Mouse (Mus musculus): Measurements from ENCODE around the gene Itgb4. TPM values are rescaled to one million over a fixed set of nuclear protein-coding genes. Genes with fewer than 3 reads are reported as not detected.
"Not testable (repeated sequence)": the region's sequence is repeated elsewhere in the genome, so short reads cannot be mapped to it uniquely, and the experiment has no call there.

The Itgb4 gene
- polyA plus RNA-seq, 1 experiment from 2014 or later: 1.9 TPM

GRCm38 (mm10) chr11:116011529-116012261 lies 37.2 kb downstream of the Itgb4 start:
- H3K9me3 ChIP-seq: no peaks in the 10 kb centered on the region
- no peaks in the 10 kb centered on the region for H3K27me3 ChIP-seq
- peak overlapping the region; percentile 59 for H3K4me3 ChIP-seq
- WGBS: 24% methylated on average over 14 of the region's 14 CpGs
- peak overlapping the region; percentile 63 for H3K9ac ChIP-seq
- peak overlapping the region; percentile 73 for H3K4me2 ChIP-seq
- H3K4me1 ChIP-seq (replicated peaks): peaks cover 26% of the 10 kb centered on the region
- peak overlapping the region; percentile 81; the same call in 1 of the 2 replicates for H3K27ac ChIP-seq (replicated peaks)
- no peak; the same call in 1 of the 2 replicates for ATAC-seq (ENCODE audit: low FRiP score, low read depth)
- no peaks in the 10 kb centered on the region for H3K36me3 ChIP-seq

- Histone ChIP-seq H3K4me1 (replicated peaks) (peaks cover 26% of the 10 kb centered on the region), H3K4me2 (peak within 1 kb of the TSS; percentile 73), H3K36me3 (no peaks in the 10 kb centered on the region), H3K4me3 (peak within 1 kb of the TSS; percentile 59), H3K27ac (replicated peaks) (peak within 1 kb of the TSS; percentile 81), H3K9ac (peak within 1 kb of the TSS; percentile 63), H3K27me3 (no peaks in the 10 kb centered on the region), H3K9me3 (no peaks in the 10 kb centered on the region)
- ATAC-seq (ENCODE audit: low FRiP score, low read depth): peak; percentile 81
- under 1% methylated on average over 51 of the region's 55 CpGs for WGBS
Measured at GRCm38 (mm10) chr11:116012262-116012947, 37.9 kb downstream of the Itgb4 start, which contains the start of gene Galk1. Gene Galk1 (minus strand): TSS chr11:116012719.

- no peak overlapping the region for H3K9ac ChIP-seq
- ATAC-seq (ENCODE audit: low FRiP score, low read depth): no peak
Measured at GRCm38 (mm10) chr11:116014821-116015220, 40.3 kb downstream of the Itgb4 start.

GRCm38 (mm10) chr11:116018106-116018505 lies 43.6 kb downstream of the Itgb4 start:
- Histone ChIP-seq H3K4me3 (no peak overlapping the region), H3K27me3 (no peaks in the 10 kb centered on the region), H3K9me3 (no peaks in the 10 kb centered on the region), H3K9ac (no peak overlapping the region), H3K4me1 (replicated peaks) (peaks cover 25% of the 10 kb centered on the region), H3K27ac (replicated peaks) (no peak overlapping the region), H3K36me3 (peaks cover 19% of the 10 kb centered on the region), H3K4me2 (no peak overlapping the region)
- 40% methylated on average over 6 of the region's 6 CpGs for WGBS
- peak; percentile 4; the same call in 1 of the 2 replicates for ATAC-seq (ENCODE audit: low FRiP score, low read depth)

More at GRCm38 (mm10) chr11:116014821-116015220, 40.3 kb downstream of the Itgb4 start:
- Histone ChIP-seq H3K27me3 (no peaks in the 10 kb centered on the region), H3K9me3 (no peaks in the 10 kb centered on the region), H3K4me1 (replicated peaks) (peaks cover 23% of the 10 kb centered on the region), H3K27ac (replicated peaks) (no peak overlapping the region), H3K36me3 (no peaks in the 10 kb centered on the region), H3K4me2 (no peak overlapping the region), H3K4me3 (no peak overlapping the region)
- WGBS: 70% methylated on average over 8 of the region's 8 CpGs

- 92% methylated on average over 4 of the region's 4 CpGs for WGBS
- H3K9me3 ChIP-seq; ATAC-seq (ENCODE audit: low FRiP score, low read depth); H3K27me3 ChIP-seq; H3K27ac ChIP-seq (replicated peaks); H3K9ac ChIP-seq; H3K4me3 ChIP-seq; H3K4me2 ChIP-seq: not testable (repeated sequence)
- H3K4me1 ChIP-seq (replicated peaks): peaks cover 24% of the 10 kb centered on the region
- peaks cover 19% of the 10 kb centered on the region for H3K36me3 ChIP-seq
Measured at GRCm38 (mm10) chr11:116018867-116019266, 44.4 kb downstream of the Itgb4 start.

- Histone ChIP-seq H3K4me1 (replicated peaks) (peaks cover 24% of the 10 kb centered on the region), H3K9ac (no peak overlapping the region), H3K27me3 (no peaks in the 10 kb centered on the region), H3K4me2 (no peak overlapping the region), H3K9me3 (no peaks in the 10 kb centered on the region), H3K27ac (replicated peaks) (0 out of 2 replicates have a peak overlapping the region, but pooled peaks have one; percentile 20), H3K36me3 (peaks cover 19% of the 10 kb centered on the region), H3K4me3 (no peak overlapping the region)
- ATAC-seq (ENCODE audit: low FRiP score, low read depth): no peak
- WGBS: 35% methylated on average over 1 of the region's 1 CpGs
Measured at GRCm38 (mm10) chr11:116019360-116019791, 44.9 kb downstream of the Itgb4 start.

GRCm38 (mm10) chr11:116019976-116020411 lies 45.5 kb downstream of the Itgb4 start:
- Histone ChIP-seq H3K9me3 (no peaks in the 10 kb centered on the region), H3K27ac (replicated peaks) (no peak overlapping the region), H3K4me1 (replicated peaks) (peaks cover 24% of the 10 kb centered on the region), H3K36me3 (peaks cover 19% of the 10 kb centered on the region), H3K4me3 (no peak overlapping the region), H3K9ac (no peak overlapping the region), H3K4me2 (no peak overlapping the region), H3K27me3 (no peaks in the 10 kb centered on the region)
- WGBS: 73% methylated on average over 2 of the region's 2 CpGs
- ATAC-seq (ENCODE audit: low FRiP score, low read depth): no peak

GRCm38 (mm10) chr11:116020519-116020922 lies 46.0 kb downstream of the Itgb4 start:
- Histone ChIP-seq H3K9me3 (no peaks in the 10 kb centered on the region), H3K27me3 (no peaks in the 10 kb centered on the region), H3K9ac (no peak overlapping the region), H3K4me3 (no peak overlapping the region), H3K27ac (replicated peaks) (no peak overlapping the region), H3K4me1 (replicated peaks) (peaks cover 26% of the 10 kb centered on the region), H3K36me3 (peaks cover 19% of the 10 kb centered on the region), H3K4me2 (no peak overlapping the region)
- no peak for ATAC-seq (ENCODE audit: low FRiP score, low read depth)
- 34% methylated on average over 1 of the region's 1 CpGs for WGBS

GRCm38 (mm10) chr11:116021328-116022220 lies 47.1 kb downstream of the Itgb4 start:
- peaks cover 26% of the 10 kb centered on the region for H3K4me1 ChIP-seq (replicated peaks)
- no peaks in the 10 kb centered on the region for H3K27me3 ChIP-seq
- H3K4me2 ChIP-seq: peak overlapping the region; percentile 83
- H3K9me3 ChIP-seq: no peaks in the 10 kb centered on the region
- 81% methylated on average over 6 of the region's 6 CpGs for WGBS
- ATAC-seq (ENCODE audit: low FRiP score, low read depth): no peak
- H3K27ac ChIP-seq (replicated peaks): no peak overlapping the region
- peaks cover 19% of the 10 kb centered on the region for H3K36me3 ChIP-seq
- peak overlapping the region; percentile 100 for H3K4me3 ChIP-seq
- H3K9ac ChIP-seq: no peak overlapping the region; the same call in 1 of the 2 replicates

- ATAC-seq (ENCODE audit: low FRiP score, low read depth): no peak
- 56% methylated on average over 4 of the region's 4 CpGs for WGBS
Measured at GRCm38 (mm10) chr11:116022256-116022780, 47.8 kb downstream of the Itgb4 start.

GRCm38 (mm10) chr11:116023074-116023770 lies 48.7 kb downstream of the Itgb4 start:
- peak overlapping the region; percentile 83 for H3K4me2 ChIP-seq
- H3K36me3 ChIP-seq: peaks cover 19% of the 10 kb centered on the region
- H3K27ac ChIP-seq (replicated peaks): peak overlapping the region; percentile 100
- H3K27me3 ChIP-seq; H3K9me3 ChIP-seq; ATAC-seq (ENCODE audit: low FRiP score, low read depth): not testable (repeated sequence)
- peak overlapping the region; percentile 100 for H3K9ac ChIP-seq
- 4% methylated on average over 18 of the region's 18 CpGs for WGBS
- peak overlapping the region; percentile 100 for H3K4me3 ChIP-seq
- peaks cover 26% of the 10 kb centered on the region for H3K4me1 ChIP-seq (replicated peaks)

More at GRCm38 (mm10) chr11:116022256-116022780, 47.8 kb downstream of the Itgb4 start:
- H3K4me2 ChIP-seq: peak overlapping the region; percentile 83
- peaks cover 26% of the 10 kb centered on the region for H3K4me1 ChIP-seq (replicated peaks)
- H3K9ac ChIP-seq: peak overlapping the region; percentile 26
- H3K27me3 ChIP-seq: no peaks in the 10 kb centered on the region
- no peaks in the 10 kb centered on the region for H3K9me3 ChIP-seq
- peak overlapping the region; percentile 100 for H3K4me3 ChIP-seq
- H3K36me3 ChIP-seq: peaks cover 19% of the 10 kb centered on the region
- H3K27ac ChIP-seq (replicated peaks): no peak overlapping the region
